Mouse (Mus musculus) liver, adult 2 months (tissue): ENCODE measurements at regions not wholly inside any gene's neighbourhood (a gene's known extent, or its start where the extent isn't known, plus 50 kb on each side); places are given as distances from the start of the nearest gene placed in this dataset.

Experiments used
- DNase-seq: peaks from one replicate; pipeline ENCODE4 v3.0.0-alpha.2; 2011; ENCODE audit warnings: low read depth, low spot score; ENCODE audit errors: extremely low read depth
- H3K27ac ChIP-seq: fragments of 200-500 bp; replicated peaks from 2 replicates; pipeline ENCODE4 v1.5.1; 2012; ENCODE audit warnings: low read depth, mild to moderate bottlenecking, control low read depth, inconsistent platforms, low read length; ENCODE audit not compliant: insufficient read depth
- H3K27me3 ChIP-seq: fragments of 200-500 bp; 2 replicates; pipeline ENCODE4 v1.6.1; 2012; ENCODE audit warnings: mild to moderate bottlenecking, moderate library complexity, low read length, inconsistent platforms; ENCODE audit not compliant: control insufficient read depth, insufficient read depth
- H3K36me3 ChIP-seq: fragments of 200-500 bp; 2 replicates; pipeline ENCODE4 v1.6.1; 2012; ENCODE audit warnings: low read length, inconsistent platforms; ENCODE audit not compliant: control insufficient read depth, insufficient read depth
- H3K4me1 ChIP-seq: fragments of 200-500 bp; 2 replicates; pipeline ENCODE4 v1.6.1; 2011; ENCODE audit warnings: low read length; ENCODE audit not compliant: control insufficient read depth, insufficient read depth
- H3K4me3 ChIP-seq: fragments of 200-500 bp; 2 replicates; pipeline ENCODE4 v1.5.1; 2011; ENCODE audit warnings: low read depth, mild to moderate bottlenecking, control low read depth, low read length, moderate library complexity; ENCODE audit not compliant: insufficient read depth
- H3K79me2 ChIP-seq: fragments of 200-500 bp; 2 replicates; pipeline ENCODE4 v1.6.1; 2012; ENCODE audit warnings: inconsistent platforms, mild to moderate bottlenecking, low read length, moderate library complexity; ENCODE audit not compliant: control insufficient read depth, insufficient read depth
- H3K9ac ChIP-seq: fragments of 200-500 bp; 2 replicates; pipeline ENCODE4 v1.6.1; 2012; ENCODE audit warnings: low read depth, mild to moderate bottlenecking, control low read depth, inconsistent platforms, low read length
- CTCF ChIP-seq: fragments of 200-500 bp; IDR thresholded peaks from 2 replicates; pipeline ENCODE4 v1.5.1; 2011; ENCODE audit warnings: low read depth, low read length, control low read depth
- POLR2A ChIP-seq: fragments of 200-500 bp; IDR thresholded peaks from 2 replicates; pipeline ENCODE4 v1.6.1; 2011; ENCODE audit warnings: low read length, control low read depth; ENCODE audit not compliant: insufficient read depth; ENCODE audit errors: extremely low read depth
- WGBS: fragments of 180-500 bp; shearing (Covaris S2); methylation state at CpG from one replicate; pipeline ENCODE4 v1.1.7; 2018; 5-methylcytosine and 5-hydroxymethylcytosine counted together

DNA sequence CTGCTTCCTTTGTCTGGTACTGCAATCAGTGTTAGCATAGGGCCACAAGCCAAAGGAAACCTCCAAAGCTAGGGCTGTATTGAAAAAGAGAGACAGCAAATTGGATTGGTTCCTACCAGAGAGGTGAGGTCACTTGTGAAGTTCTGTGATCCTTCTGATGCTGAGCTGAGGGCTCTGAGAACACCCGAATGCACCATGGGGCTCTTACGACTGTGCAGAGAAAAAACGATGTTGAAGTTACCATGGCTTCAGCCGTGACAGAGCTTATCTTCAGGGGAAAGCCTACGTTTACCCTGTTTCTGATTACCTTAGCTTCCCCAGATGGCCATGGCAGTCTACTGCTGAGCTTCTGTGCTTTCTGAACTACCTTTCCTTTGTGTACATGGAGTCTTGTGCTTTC is 53.9 kb upstream of the Fmo9 start:
- no peak for DNase-seq
- no peaks in the 10 kb centered on the region for H3K4me1 ChIP-seq
- no peak for TF ChIP-seq CTCF
- no peak for TF ChIP-seq POLR2A
- no peak overlapping the region for H3K9ac ChIP-seq
- no peaks in the 10 kb centered on the region for H3K36me3 ChIP-seq
- H3K79me2 ChIP-seq = no peaks in the 10 kb centered on the region
- no peaks in the 10 kb centered on the region; the same call in 1 of the 2 replicates for H3K27me3 ChIP-seq
- 34% methylated on average over 5 of the region's 5 CpGs for WGBS
- no peak overlapping the region for H3K27ac ChIP-seq
- H3K4me3 ChIP-seq = no peak overlapping the region

DNA sequence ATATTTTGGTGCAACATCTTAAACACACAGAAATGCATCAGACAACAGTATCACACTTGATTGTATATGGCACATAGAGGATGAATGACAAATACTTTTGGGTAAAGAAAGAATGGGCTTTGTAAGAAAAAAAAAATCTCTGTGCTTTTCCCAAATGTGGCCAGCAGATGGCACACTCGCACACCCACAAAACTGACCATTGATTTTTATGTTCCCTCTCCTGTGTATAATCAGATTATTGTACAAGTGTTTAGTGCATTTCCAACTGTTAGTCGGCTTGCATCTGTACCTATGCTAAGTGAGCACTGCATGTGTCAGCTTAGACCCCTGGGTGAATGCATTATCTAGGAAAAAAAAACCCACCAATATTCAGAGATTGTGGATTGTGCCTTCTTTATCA is 56.4 kb upstream of the Fmo9 start:
- Histone ChIP-seq H3K4me1 (no peaks in the 10 kb centered on the region), H3K36me3 (no peaks in the 10 kb centered on the region), H3K9ac (no peak overlapping the region), H3K27me3 (no peaks in the 10 kb centered on the region), H3K79me2 (no peaks in the 10 kb centered on the region), H3K27ac (no peak overlapping the region), H3K4me3 (no peak overlapping the region)
- WGBS = 1% methylated on average over 2 of the region's 2 CpGs
- DNase-seq = peak; percentile 15
- TF ChIP-seq POLR2A (no peak), CTCF (peak; percentile 72)

DNA sequence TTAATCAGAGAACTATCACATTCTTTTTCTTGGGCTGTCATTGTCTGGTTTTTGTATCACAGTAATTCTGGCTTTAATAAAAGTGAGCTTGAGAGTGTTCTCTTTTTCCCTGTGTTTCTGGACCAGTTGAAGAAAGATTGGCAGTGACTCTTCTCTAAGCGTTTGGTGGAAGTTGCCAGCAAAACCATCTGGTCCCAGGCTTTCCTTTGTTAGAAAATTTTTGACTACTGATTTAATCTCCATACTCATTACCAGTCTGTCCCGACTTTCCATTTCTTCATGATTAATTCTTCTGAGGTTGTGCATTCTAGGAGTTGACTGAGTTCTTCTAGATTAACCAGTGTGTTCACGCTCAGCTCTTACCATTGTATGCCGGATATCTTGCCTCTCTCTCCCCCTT is 68.6 kb upstream of the Fmo9 start:
- DNase-seq = no peak
- no peak overlapping the region for H3K4me3 ChIP-seq
- no peaks in the 10 kb centered on the region for H3K27me3 ChIP-seq
- H3K36me3 ChIP-seq = no peaks in the 10 kb centered on the region
- no peak overlapping the region for H3K27ac ChIP-seq
- WGBS = 82% methylated on average over 4 of the region's 4 CpGs
- TF ChIP-seq CTCF (no peak), POLR2A (no peak)
- H3K4me1 ChIP-seq = no peaks in the 10 kb centered on the region
- H3K79me2 ChIP-seq = no peaks in the 10 kb centered on the region
- no peak overlapping the region for H3K9ac ChIP-seq

DNA sequence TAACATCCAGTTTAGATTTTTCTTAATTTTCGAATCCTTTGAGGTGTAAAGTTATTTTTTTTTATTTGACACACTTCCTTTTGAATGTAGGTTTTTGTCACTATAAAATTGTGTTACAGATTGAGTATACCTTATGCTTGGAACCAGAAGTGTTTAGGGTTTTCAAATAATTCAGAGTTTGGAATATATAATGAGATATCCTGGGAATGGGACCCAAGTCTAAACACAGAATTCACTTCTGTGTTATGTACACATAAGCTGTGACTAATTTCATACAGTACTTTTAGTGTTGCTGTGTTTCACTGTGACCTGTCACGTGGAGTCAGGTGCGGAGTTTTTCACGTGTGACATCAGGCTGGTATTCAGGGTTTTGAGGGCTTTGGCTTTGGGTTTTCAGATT is 69.1 kb upstream of the Fmo9 start:
- Histone ChIP-seq H3K27ac (no peak overlapping the region), H3K36me3 (no peaks in the 10 kb centered on the region), H3K4me1 (no peaks in the 10 kb centered on the region), H3K4me3 (no peak overlapping the region), H3K79me2 (no peaks in the 10 kb centered on the region), H3K9ac (no peak overlapping the region), H3K27me3 (no peaks in the 10 kb centered on the region)
- WGBS = 75% methylated on average over 4 of the region's 4 CpGs
- TF ChIP-seq POLR2A (no peak), CTCF (no peak)
- no peak for DNase-seq

DNA sequence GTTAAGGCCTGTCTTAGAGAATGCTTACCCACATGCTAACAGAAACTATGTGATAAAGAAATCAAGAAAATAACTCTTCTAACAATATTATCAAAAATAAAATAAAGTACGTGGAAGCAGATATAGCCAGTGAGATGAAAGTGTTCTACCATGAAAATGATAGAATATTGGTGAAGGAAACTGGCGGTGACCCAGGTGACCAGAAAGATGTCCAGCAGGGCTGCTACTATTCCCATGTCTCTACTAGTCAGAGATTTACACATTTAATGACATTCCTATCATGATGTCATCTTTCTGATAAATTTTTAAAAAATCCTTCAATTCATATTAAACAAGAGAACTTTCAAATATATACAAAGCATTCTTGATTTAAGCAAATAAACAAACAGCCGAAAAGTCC is 69.8 kb upstream of the Fmo9 start:
- Histone ChIP-seq H3K27ac (no peak overlapping the region), H3K9ac (no peak overlapping the region), H3K27me3 (no peaks in the 10 kb centered on the region), H3K4me3 (no peak overlapping the region), H3K79me2 (no peaks in the 10 kb centered on the region), H3K4me1 (no peaks in the 10 kb centered on the region), H3K36me3 (no peaks in the 10 kb centered on the region)
- 91% methylated on average over 3 of the region's 3 CpGs for WGBS
- no peak for TF ChIP-seq POLR2A
- TF ChIP-seq CTCF = no peak
- DNase-seq = no peak

DNA sequence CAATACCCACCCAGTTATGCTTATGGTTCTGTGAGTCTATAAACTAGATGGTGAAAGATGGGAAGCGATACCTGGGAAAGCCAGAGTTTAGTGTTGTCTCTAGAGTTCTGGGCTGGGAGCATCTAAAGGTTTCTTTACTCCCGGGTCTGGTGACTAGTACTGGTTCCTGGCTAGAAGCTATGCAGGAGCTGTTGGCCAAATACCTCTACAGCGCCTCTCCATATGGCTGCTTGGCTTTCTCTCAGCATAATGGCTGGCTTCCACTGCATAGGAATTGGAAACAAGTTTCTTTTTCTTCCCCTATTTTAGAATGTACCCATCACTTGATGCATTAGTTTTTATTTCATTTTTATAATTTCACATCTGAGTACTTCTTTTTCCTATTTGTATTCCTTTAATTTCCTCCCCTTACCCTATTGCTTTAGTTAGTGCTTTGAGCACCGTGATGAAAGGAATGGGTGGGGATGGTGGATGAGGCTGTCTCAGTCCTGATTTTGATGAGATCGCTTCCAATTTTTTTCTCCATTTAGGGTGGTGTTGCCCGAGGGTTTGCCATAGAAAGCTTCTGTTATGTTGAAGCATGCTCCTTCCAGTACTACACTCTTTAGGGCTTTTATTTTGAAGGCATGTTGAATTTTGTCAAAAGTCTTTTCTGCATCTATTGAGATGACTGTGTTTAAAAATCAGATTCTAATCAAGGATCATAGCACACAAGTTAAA is 71.5 kb upstream of the Fmo9 start:
- H3K27me3 ChIP-seq = no peaks in the 10 kb centered on the region
- no peaks in the 10 kb centered on the region for H3K4me1 ChIP-seq
- H3K79me2 ChIP-seq = no peaks in the 10 kb centered on the region
- no peaks in the 10 kb centered on the region for H3K36me3 ChIP-seq
- H3K9ac ChIP-seq = no peak overlapping the region
- H3K4me3 ChIP-seq = no peak overlapping the region
- TF ChIP-seq CTCF (no peak), POLR2A (no peak)
- WGBS = 83% methylated on average over 6 of the region's 6 CpGs
- no peak for DNase-seq
- no peak overlapping the region for H3K27ac ChIP-seq
